Mouse (Mus musculus) brain, embryonic 14.5 days (tissue): ENCODE results near the gene Dcdc2c.
A peak's percentile ranks its signal among the peaks of the same experiment; 100 is the strongest.

Experiments
- CTCF ChIP-seq: fragments of 200-500 bp; IDR thresholded peaks from 2 replicates; pipeline ENCODE4 v1.5.1; 2012; ENCODE audit warnings: inconsistent platforms, mild to moderate bottlenecking, moderate library complexity, borderline replicate concordance; ENCODE audit not compliant: insufficient read depth, insufficient read length; ENCODE audit errors: extremely low read depth
- POLR2A ChIP-seq: fragments of 200-500 bp; IDR thresholded peaks from 2 replicates; pipeline ENCODE4 v1.6.1; 2012; ENCODE audit warnings: mild to moderate bottlenecking, inconsistent platforms, borderline replicate concordance; ENCODE audit not compliant: poor library complexity, insufficient read depth, insufficient read length, severe bottlenecking; ENCODE audit errors: extremely low read depth

- TF ChIP-seq CTCF (peak; percentile 94), POLR2A (no peak)
Observed at GRCm38 (mm10) chr12:28589090-28589868, 37.1 kb upstream of the Dcdc2c start.
